Mouse (Mus musculus) hindbrain, embryonic 12.5 days (tissue): ENCODE results near the gene Lrig1. TPM values are rescaled to one million over a fixed set of nuclear protein-coding genes. Genes with fewer than 3 reads are reported as not detected.

Source experiments
- ATAC-seq: fragments of 200-750 bp; cut with Nextera tagmentation; 2 replicates; pipeline ENCODE4 v1.8.0; 2017; ENCODE audit warnings: moderate TSS enrichment; ENCODE audit not compliant: low FRiP score
- H3K27ac ChIP-seq: fragments of 300-500 bp; sonication (generic); 2 replicates; pipeline ENCODE4 v1.5.1; 2016; ENCODE audit warnings: mild to moderate bottlenecking
- H3K27me3 ChIP-seq: fragments of 300-500 bp; sonication (generic); 2 replicates; pipeline ENCODE4 v1.6.1; 2016; ENCODE audit warnings: mild to moderate bottlenecking
- H3K36me3 ChIP-seq: fragments of 300-500 bp; sonication (generic); 2 replicates; pipeline ENCODE4 v1.6.1; 2016; ENCODE audit warnings: mild to moderate bottlenecking
- H3K4me1 ChIP-seq: fragments of 300-500 bp; sonication (generic); 2 replicates; pipeline ENCODE4 v1.6.1; 2016
- H3K4me2 ChIP-seq: fragments of 300-500 bp; sonication (generic); replicated peaks from 2 replicates; pipeline ENCODE4 v1.6.1; 2016; ENCODE audit warnings: mild to moderate bottlenecking
- H3K4me3 ChIP-seq: fragments of 300-500 bp; sonication (generic); 2 replicates; pipeline ENCODE4 v1.5.1; 2016; ENCODE audit warnings: mild to moderate bottlenecking
- H3K9ac ChIP-seq: fragments of 300-500 bp; sonication (generic); 2 replicates; pipeline ENCODE4 v1.6.1; 2016; ENCODE audit warnings: mild to moderate bottlenecking, moderate library complexity
- H3K9me3 ChIP-seq: fragments of 300-500 bp; sonication (generic); replicated peaks from 2 replicates; pipeline ENCODE4 v1.6.1; 2016; ENCODE audit warnings: mild to moderate bottlenecking
- WGBS: fragments of 180-500 bp; shearing (Covaris S2); methylation state at CpG from one replicate; pipeline ENCODE4 v1.1.7; 2016; 5-methylcytosine and 5-hydroxymethylcytosine counted together
- polyA plus RNA-seq: library from polyadenylated mRNA; unstranded; fragments of >200 nt; fragmentation: Nextera tagmentation; extraction: Ambion mirVana; gene quantifications from 2 replicates; pipeline ENCODE4 v1.2.1, GENCODE M21; 2016

Lrig1 gene
- polyA plus RNA-seq, 1 experiment from 2014 or later = 23.9 TPM

DNA sequence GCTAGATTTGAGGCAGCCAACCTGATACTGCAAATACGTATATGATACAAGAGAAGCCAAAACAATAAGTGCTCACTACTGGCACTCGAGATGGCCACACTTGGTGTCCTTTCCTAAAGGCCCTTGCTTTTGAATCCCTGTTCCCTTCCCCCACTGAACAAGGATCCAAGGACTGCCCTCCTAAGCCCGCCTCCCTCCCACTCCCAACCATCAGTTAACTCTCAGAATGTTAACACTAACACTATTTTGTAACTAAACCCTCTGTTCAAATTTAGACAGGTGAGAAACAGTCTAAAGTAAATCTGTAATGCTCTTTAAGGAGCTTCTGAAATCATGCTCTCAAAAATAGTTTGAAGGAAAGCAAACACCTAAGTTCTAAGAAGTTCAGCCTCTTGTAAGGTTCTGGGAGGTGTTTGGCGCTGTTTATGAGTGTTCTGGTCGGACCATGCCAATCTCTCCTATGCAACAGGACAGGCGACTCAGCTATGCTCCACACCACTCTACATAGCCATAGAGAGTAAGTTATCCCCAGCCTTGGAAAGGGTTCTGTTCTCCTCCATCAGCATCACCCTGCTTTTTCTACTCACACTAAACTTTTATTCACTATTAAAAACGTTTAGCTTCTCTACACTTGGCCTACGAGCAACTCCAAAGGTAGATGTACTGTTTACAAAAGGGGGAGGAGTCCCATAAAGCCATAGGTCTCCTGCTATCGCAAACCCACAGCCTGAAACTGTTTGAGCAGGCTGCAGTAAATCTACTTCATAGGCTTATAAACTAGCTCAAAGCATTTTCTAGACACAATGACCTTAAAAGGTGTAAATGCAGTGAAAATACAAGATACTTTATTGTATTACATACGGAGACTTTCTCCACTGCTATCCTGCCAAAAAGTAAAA, 3.5 kb downstream of the Lrig1 start:
- Histone ChIP-seq H3K27me3 (no peaks in the 10 kb centered on the region), H3K36me3 (no peaks in the 10 kb centered on the region), H3K27ac (no peak overlapping the region), H3K4me1 (peaks cover 74% of the 10 kb centered on the region), H3K9me3 (no peaks in the 10 kb centered on the region), H3K4me2 (peak overlapping the region; percentile 94), H3K9ac (0 out of 2 replicates have a peak overlapping the region, but pooled peaks have one; percentile 97), H3K4me3 (peak overlapping the region; percentile 98; the same call in 1 of the 2 replicates)
- no peak for ATAC-seq
- 42% methylated on average over 10 of the region's 10 CpGs for WGBS

DNA sequence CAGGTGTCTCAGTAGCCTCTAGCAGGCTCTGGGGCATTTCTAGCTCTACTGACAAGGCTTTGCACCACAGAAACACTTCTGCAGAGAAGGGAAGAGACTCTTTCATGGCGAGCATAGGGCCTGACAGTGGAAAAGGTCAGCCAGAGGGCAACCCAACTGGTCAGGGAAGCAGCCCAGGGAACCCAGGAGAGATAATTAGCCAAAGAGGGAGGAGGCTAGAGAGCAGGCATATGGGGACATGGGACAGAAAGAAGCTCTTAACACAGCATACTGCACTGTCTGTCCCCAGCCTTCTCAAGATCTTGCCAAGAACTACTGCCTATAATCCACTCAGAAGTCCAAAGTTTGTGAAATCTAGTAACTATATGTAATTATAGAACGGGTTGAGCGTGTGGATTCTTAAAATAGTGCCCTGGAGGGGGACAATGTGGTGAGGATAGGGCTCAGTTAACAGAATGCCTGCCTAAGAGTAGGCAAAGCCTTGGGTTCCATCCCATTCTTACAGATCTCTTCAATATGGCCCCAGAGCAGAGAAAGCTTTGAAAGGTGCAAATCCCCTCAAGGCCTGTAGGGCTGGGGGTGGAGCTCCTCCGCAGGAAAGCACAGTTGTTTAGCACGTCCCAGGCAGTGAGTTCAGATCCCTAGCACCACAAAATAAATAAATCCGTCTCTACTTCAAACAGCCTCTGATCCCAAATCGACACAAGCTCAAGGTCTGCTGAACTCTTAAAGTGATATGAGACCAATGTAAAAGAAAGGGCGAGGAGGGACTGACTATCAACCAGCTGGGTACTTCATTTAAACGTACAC, 4.6 kb downstream of the Lrig1 start:
- Histone ChIP-seq H3K9me3 (no peaks in the 10 kb centered on the region), H3K4me1 (peaks cover 75% of the 10 kb centered on the region), H3K27ac (no peak overlapping the region), H3K36me3 (no peaks in the 10 kb centered on the region), H3K4me3 (no peak overlapping the region), H3K4me2 (peak overlapping the region; percentile 94), H3K27me3 (no peaks in the 10 kb centered on the region), H3K9ac (no peak overlapping the region)
- ATAC-seq = no peak
- WGBS = 41% methylated on average over 9 of the region's 9 CpGs

DNA sequence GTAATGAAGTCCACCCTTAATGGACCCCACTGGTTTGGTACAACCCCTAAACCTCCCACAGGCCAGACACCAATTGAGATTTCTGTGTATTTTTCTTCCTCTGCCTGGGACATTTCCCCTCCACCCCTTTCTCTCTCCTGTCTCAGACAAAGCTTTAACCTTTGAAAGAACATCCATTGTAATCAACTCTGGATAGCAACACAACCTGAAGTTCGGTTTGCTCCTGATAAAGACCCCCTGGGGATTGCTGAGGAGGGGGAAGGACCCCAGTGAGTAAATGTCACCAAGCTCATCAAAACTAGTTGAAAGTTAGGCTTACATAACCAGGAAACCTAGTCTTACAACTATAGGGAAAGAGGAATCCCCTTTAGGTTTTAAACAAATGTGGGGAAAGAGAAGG, 5.5 kb downstream of the Lrig1 start:
- Histone ChIP-seq H3K4me3 (no peak overlapping the region), H3K27me3 (no peaks in the 10 kb centered on the region), H3K9me3 (no peaks in the 10 kb centered on the region), H3K4me2 (peak overlapping the region; percentile 94), H3K36me3 (no peaks in the 10 kb centered on the region), H3K9ac (no peak overlapping the region), H3K4me1 (peaks cover 81% of the 10 kb centered on the region), H3K27ac (no peak overlapping the region)
- WGBS = 0% methylated on average over 1 of the region's 1 CpGs
- no peak for ATAC-seq

DNA sequence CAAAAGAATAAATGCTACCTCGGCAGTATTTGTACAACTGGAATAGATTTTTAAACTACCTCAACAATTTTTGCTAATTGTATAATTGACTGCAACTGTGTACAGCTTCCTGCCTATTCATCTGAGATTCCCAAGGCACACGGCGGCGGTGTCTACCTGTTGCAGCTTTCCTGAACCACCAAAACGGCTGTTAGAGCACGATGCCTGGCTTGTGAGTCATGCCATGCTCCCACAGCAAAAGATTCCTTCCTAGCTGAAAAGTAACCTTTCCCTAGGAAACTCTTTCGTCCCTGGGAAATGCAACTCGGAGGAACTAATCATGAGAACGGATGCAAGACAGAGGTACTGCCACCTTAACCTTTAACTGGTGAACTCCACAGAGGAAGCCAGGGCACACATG, 6.9 kb downstream of the Lrig1 start:
- no peak overlapping the region for H3K4me3 ChIP-seq
- H3K9me3 ChIP-seq = no peaks in the 10 kb centered on the region
- ATAC-seq = no peak
- peaks cover 78% of the 10 kb centered on the region for H3K4me1 ChIP-seq
- H3K27me3 ChIP-seq = no peaks in the 10 kb centered on the region
- no peak overlapping the region for H3K9ac ChIP-seq
- no peaks in the 10 kb centered on the region for H3K36me3 ChIP-seq
- H3K27ac ChIP-seq = no peak overlapping the region
- WGBS = 65% methylated on average over 9 of the region's 9 CpGs
- 0 out of 2 replicates have a peak overlapping the region, but pooled peaks have one; percentile 15 for H3K4me2 ChIP-seq

DNA sequence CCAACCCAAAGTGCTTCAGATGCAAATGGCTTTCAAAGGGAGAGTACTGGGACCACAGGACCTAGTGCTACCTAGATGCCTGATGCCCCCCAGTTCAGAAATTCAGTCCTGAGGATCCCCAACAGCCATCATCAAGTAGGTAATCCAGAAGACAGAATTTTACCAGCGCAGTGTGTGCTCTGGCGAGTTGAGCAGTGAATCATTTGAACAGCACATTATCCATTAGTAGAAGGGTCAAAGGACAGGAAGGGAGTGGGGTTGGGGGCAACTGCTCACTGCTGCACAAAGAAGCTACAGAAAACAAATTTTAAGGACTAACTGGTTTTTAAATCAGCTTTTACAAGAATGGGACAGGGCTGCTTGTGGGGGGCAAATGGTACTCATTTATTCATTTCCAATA, 8.0 kb downstream of the Lrig1 start:
- Histone ChIP-seq H3K4me2 (no peak overlapping the region), H3K27ac (no peak overlapping the region), H3K9me3 (no peaks in the 10 kb centered on the region), H3K27me3 (no peaks in the 10 kb centered on the region), H3K9ac (no peak overlapping the region), H3K4me1 (peaks cover 67% of the 10 kb centered on the region), H3K36me3 (no peaks in the 10 kb centered on the region), H3K4me3 (no peak overlapping the region)
- 29% methylated on average over 2 of the region's 2 CpGs for WGBS
- ATAC-seq = no peak

DNA sequence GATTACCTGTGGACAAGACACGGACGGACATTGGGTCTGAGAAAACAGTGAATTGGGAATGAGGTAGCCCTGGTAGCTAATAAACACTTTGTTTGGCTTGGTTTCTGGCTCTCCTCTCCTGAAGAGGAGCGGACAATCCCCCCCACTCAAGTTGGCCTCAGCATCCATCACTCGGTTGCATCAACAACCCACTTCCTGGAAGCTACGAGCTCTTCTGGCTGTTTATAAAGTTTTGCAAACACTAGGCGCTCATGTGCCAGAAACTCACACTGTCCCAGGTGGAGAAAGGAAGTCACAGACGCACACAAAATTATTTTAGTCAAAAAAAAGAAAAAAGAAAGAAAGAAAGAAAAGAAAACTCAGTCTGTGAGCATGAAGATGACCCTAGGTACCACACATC, 9.7 kb downstream of the Lrig1 start:
- H3K36me3 ChIP-seq = no peaks in the 10 kb centered on the region
- no peak overlapping the region for H3K9ac ChIP-seq
- ATAC-seq = no peak
- peaks cover 56% of the 10 kb centered on the region for H3K4me1 ChIP-seq
- H3K9me3 ChIP-seq = no peaks in the 10 kb centered on the region
- no peak overlapping the region for H3K27ac ChIP-seq
- 81% methylated on average over 7 of the region's 7 CpGs for WGBS
- H3K27me3 ChIP-seq = no peaks in the 10 kb centered on the region
- H3K4me2 ChIP-seq = no peak overlapping the region
- H3K4me3 ChIP-seq = no peak overlapping the region

DNA sequence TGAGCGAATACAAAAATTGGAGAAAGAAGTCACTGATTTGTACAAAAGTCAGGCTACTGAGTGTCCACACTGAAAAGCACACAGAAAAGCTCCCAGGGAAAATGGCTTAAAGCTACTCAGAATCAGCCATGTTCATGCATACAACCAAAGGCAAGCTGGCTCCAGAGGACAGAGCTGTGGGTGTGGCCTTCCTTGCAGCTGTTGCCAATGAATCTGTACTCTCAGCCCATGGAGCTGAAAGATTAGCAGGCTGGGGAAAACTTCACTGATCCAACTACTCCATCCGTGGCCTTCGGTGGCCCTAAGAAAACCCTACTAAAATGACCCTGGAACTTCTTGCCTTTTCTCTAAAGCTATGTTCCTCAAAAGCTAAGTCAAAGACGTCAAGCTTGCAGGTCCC, 11.2 kb downstream of the Lrig1 start:
- no peak for ATAC-seq
- Histone ChIP-seq H3K27me3 (no peaks in the 10 kb centered on the region), H3K4me2 (no peak overlapping the region), H3K9ac (no peak overlapping the region), H3K27ac (no peak overlapping the region), H3K9me3 (no peaks in the 10 kb centered on the region), H3K36me3 (no peaks in the 10 kb centered on the region), H3K4me3 (no peak overlapping the region), H3K4me1 (peaks cover 58% of the 10 kb centered on the region)
- 67% methylated on average over 4 of the region's 4 CpGs for WGBS

DNA sequence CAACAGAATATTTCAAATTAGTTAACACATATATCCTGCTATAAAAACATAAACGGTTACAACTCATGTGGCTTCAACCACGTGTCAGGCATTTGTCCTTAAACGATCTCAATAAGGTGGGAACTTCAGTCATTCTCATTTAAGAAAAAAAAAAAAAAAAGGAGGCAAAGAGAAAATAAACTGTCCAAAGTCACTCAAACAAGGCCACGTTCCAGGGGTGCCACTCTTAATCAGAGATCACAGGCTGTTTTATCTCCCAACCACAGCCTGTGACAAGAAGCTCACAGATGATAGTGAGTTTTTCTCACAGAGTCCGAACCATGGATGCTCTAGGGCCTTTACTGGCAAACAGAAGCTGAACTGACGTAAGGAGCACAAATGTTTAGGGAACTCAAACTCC, 13.9 kb downstream of the Lrig1 start:
- no peak overlapping the region for H3K27ac ChIP-seq
- H3K36me3 ChIP-seq = no peaks in the 10 kb centered on the region
- no peak for ATAC-seq
- no peak overlapping the region for H3K4me3 ChIP-seq
- H3K27me3 ChIP-seq = no peaks in the 10 kb centered on the region
- no peak overlapping the region for H3K4me2 ChIP-seq
- no peak overlapping the region for H3K9ac ChIP-seq
- WGBS = 66% methylated on average over 6 of the region's 6 CpGs
- H3K4me1 ChIP-seq = peaks cover 56% of the 10 kb centered on the region
- H3K9me3 ChIP-seq = no peaks in the 10 kb centered on the region

DNA sequence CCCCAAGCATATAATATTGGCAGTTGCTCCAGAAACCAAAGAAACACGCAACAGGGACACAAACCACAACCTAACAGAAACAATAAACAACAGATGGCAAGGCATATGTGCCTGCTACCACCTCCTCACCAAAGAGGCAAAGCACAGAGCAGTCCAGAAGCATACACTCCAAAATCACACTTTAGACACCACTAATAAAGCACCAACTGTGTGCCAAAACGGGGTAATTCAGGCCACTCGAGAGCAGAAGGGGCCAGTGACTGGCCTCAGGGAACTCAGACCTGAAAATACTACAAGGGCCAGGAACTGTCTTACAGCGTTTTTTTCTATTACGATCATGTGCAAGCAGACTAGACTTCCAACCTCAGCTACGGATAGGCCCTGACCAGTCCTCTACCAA, 14.3 kb downstream of the Lrig1 start:
- Histone ChIP-seq H3K4me1 (peaks cover 57% of the 10 kb centered on the region), H3K9me3 (no peaks in the 10 kb centered on the region), H3K36me3 (no peaks in the 10 kb centered on the region), H3K4me2 (no peak overlapping the region), H3K27me3 (no peaks in the 10 kb centered on the region), H3K4me3 (no peak overlapping the region), H3K27ac (no peak overlapping the region), H3K9ac (no peak overlapping the region)
- WGBS = 72% methylated on average over 6 of the region's 6 CpGs
- ATAC-seq = no peak

DNA sequence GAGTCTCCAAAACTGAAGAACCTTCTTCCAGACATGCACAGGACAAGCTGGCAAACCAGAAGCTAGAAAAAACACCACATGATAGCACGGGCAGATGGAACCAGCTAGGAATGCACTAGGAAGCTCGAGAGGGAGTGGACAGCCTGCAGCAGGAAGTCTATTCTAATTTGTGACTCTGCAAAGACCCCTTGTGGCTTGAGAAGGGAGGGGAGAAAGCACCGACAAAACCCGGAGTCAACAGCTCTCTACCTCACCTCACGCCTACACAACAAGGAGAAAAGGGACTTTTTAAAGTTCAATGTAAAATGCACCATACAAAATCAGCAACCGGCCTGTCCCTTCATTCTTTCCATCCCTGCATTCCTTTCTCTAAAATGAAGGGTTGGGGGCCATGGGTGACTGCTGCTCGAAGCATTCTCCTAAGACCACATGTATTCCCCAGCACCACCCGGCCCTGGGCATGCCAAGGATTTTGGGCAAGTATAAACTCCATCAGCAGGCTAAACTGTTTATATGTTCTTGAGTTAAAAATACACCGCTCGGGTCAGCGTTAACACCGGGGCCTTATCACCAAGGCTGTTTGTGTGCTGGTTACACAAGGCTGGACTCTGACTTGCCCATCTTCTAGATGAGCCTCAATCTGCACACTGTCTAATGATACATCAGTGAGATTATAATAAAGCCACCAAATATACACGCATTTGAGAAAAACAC, 15.0 kb downstream of the Lrig1 start:
- H3K4me3 ChIP-seq = no peak overlapping the region
- 50% methylated on average over 13 of the region's 13 CpGs for WGBS
- no peak overlapping the region for H3K27ac ChIP-seq
- peaks cover 53% of the 10 kb centered on the region for H3K4me1 ChIP-seq
- 0 out of 2 replicates have a peak overlapping the region, but pooled peaks have one; percentile 9 for H3K9ac ChIP-seq
- no peak overlapping the region for H3K4me2 ChIP-seq
- 0 out of 2 replicates have a peak, but pooled peaks have one; percentile 58 for ATAC-seq
- no peaks in the 10 kb centered on the region for H3K36me3 ChIP-seq
- no peaks in the 10 kb centered on the region for H3K27me3 ChIP-seq
- H3K9me3 ChIP-seq = no peaks in the 10 kb centered on the region

DNA sequence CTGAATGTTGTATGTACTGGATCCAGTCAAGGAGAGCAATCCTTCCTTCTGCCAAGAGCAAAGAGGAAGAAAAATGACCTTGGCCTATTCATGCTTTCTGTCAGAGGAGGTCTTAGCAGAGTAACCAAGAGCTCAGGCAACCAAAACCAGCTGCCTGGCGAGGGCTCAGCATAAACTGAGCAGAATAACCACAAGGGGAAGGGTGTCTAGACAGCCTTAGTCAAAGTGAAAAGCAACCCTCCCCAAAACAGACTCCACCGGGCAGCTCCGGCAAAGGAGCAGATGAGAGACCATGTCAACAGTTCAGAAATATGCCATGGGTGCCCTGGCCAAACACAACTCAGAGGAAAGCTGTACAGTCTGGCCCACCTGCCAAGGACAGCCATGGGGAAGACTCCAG, 16.3 kb downstream of the Lrig1 start:
- no peaks in the 10 kb centered on the region for H3K36me3 ChIP-seq
- no peak overlapping the region for H3K9ac ChIP-seq
- no peak overlapping the region for H3K27ac ChIP-seq
- ATAC-seq = no peak
- peaks cover 52% of the 10 kb centered on the region for H3K4me1 ChIP-seq
- H3K4me2 ChIP-seq = no peak overlapping the region
- 70% methylated on average over 3 of the region's 3 CpGs for WGBS
- H3K9me3 ChIP-seq = no peaks in the 10 kb centered on the region
- H3K4me3 ChIP-seq = no peak overlapping the region
- no peaks in the 10 kb centered on the region for H3K27me3 ChIP-seq

DNA sequence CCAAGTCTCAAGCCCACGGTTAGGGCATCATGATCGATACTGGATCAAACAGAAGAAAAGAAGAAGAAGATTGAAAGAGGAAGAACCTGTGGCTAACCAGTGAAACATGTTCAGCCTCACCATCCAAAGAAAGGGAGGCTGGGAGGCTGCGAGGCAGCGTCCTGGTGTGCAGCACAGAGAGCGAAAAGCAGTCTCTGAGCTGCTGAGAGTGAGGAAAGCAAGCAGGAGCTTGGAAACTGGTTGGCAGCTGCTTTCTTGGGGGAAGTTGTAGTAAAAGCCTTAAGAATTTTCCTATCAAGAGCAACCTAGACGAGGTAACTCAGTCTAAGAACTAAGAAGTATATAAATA, 17.7 kb downstream of the Lrig1 start:
- no peaks in the 10 kb centered on the region for H3K9me3 ChIP-seq

More for the DNA sequence above, 17.7 kb downstream of the Lrig1 start:
- 63% methylated on average over 6 of the region's 6 CpGs for WGBS
- Histone ChIP-seq H3K27ac (peak overlapping the region; percentile 31; the same call in 1 of the 2 replicates), H3K4me3 (no peak overlapping the region), H3K27me3 (no peaks in the 10 kb centered on the region), H3K4me1 (peaks cover 65% of the 10 kb centered on the region), H3K36me3 (no peaks in the 10 kb centered on the region), H3K4me2 (no peak overlapping the region), H3K9ac (no peak overlapping the region)
- ATAC-seq = no peak
